13 mouse cellular contexts compared by ENCODE assay signal in the genomic region with DNA sequence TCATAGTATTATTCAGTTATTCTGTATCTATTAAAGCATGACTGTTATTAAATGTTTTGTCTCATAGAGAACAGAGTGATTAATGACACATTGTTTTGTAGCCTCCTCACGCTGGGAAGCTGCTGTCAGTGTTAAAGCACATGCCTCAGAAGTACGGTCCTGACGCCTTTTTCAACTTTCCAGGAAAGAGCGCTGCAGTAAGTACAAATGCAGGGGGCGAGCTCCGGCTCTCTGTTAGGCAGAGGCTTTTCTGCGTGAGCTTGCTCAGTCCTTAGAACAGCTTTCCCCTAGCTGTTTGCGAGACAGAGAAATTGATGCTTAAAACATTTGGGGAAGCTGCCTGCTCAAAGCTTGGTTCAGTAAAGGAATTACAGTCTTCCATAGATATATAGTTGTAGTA.
"Had no signal": no experiment of that assay in that cellular context is flagged by ENCODE, and none has a peak within 500 bp of the region (broad histone marks: within the 10 kb centered on the region; RNA-seq: fewer than 3 reads in every experiment).

No protein-coding gene starts in this region.

- H3K27ac ChIP-seq: left cerebral cortex, adult 2 months; liver, embryonic 14.5 days; midbrain, embryonic 15.5 days; neural tube, embryonic 13.5 days had no signal

- H3K4me1 ChIP-seq: midbrain, embryonic 15.5 days; neural tube, embryonic 13.5 days had no signal

- H3K27me3 ChIP-seq: midbrain, embryonic 15.5 days; neural tube, embryonic 13.5 days had no signal

- H3K4me2 ChIP-seq: midbrain, embryonic 15.5 days; neural tube, embryonic 13.5 days had no signal

- H3K9ac ChIP-seq: liver, embryonic 14.5 days; midbrain, embryonic 15.5 days; neural tube, embryonic 13.5 days had no signal

- H3K4me3 ChIP-seq: left cerebral cortex, adult 2 months; midbrain, embryonic 15.5 days; neural tube, embryonic 13.5 days had no signal

- ATAC-seq: intestine, postnatal 0 days; midbrain, embryonic 15.5 days had no signal

- H3K9me3 ChIP-seq: midbrain, embryonic 15.5 days; neural tube, embryonic 13.5 days had no signal

- DNase-seq: kidney, postnatal 25 days; lung, adult 18-20 months; lung, postnatal 10 days; retina, postnatal 1 day; right cerebral cortex, postnatal 4 days; spleen, adult 18-20 months; thymus, adult 18-20 months; thymus, postnatal 25 days had no signal

- H3K36me3 ChIP-seq: midbrain, embryonic 15.5 days; neural tube, embryonic 13.5 days had no signal
